Mouse (Mus musculus) CH12.LX (cell line): ENCODE measurements at regions not wholly inside any gene's neighbourhood (a gene's known extent, or its start where the extent isn't known, plus 50 kb on each side); places are given as distances from the start of the nearest gene placed in this dataset.

Experiments
- DNase-seq: peaks from one replicate; pipeline ENCODE4 v3.0.0-alpha.2; 2013; ENCODE audit errors: extremely low read depth
- H3K27ac ChIP-seq: 2 replicates; pipeline ENCODE4 v1.5.1; 2012; ENCODE audit warnings: low read depth, mild to moderate bottlenecking, control low read depth, moderate library complexity; ENCODE audit not compliant: insufficient read depth
- H3K27me3 ChIP-seq: replicated peaks from 2 replicates; pipeline ENCODE3; 2012; ENCODE audit warnings: inconsistent platforms
- H3K36me3 ChIP-seq, 2 experiments: replicated peaks in 1 of 2; 2 replicates each; pipeline versions ENCODE3 to v1.6.1; 2012; ENCODE audit warnings: inconsistent platforms in 1 of 2, low read length in 1 of 2, mild to moderate bottlenecking in 1 of 2, mixed read lengths in 1 of 2, moderate library complexity in 1 of 2; ENCODE audit not compliant: control insufficient read depth in 1 of 2, insufficient read depth in 1 of 2
- H3K4me1 ChIP-seq, 2 experiments: 2 replicates each; pipeline ENCODE4 v1.6.1; 2012; ENCODE audit warnings: inconsistent platforms in 1 of 2, moderate library complexity in 1 of 2; ENCODE audit not compliant: insufficient read depth in 2 of 2, control insufficient read depth in 1 of 2
- H3K4me2 ChIP-seq: 2 replicates; pipeline ENCODE4 v1.6.1; 2012; ENCODE audit warnings: low read depth, mild to moderate bottlenecking, control low read depth; ENCODE audit not compliant: poor library complexity, insufficient read depth, severe bottlenecking
- H3K4me3 ChIP-seq, 3 experiments: fragments of 150-350 bp in 1 of 3; sonication (generic) in 1 of 3; replicated peaks in 1 of 3; 2 replicates each; pipeline versions ENCODE3 to v1.5.1; 2011 to 2012; ENCODE audit warnings: low read depth in 2 of 3, low read length in 2 of 3, mild to moderate bottlenecking in 2 of 3, moderate library complexity in 2 of 3, control low read depth in 1 of 3, improper control_type of control experiment in 1 of 3, inconsistent platforms in 1 of 3, mixed read lengths in 1 of 3; ENCODE audit not compliant: poor library complexity in 1 of 3
- H3K79me2 ChIP-seq: replicated peaks from 2 replicates; pipeline ENCODE4 v1.6.1; 2012; ENCODE audit warnings: mild to moderate bottlenecking, moderate library complexity; ENCODE audit not compliant: control insufficient read depth, poor library complexity, insufficient read depth, severe bottlenecking; ENCODE audit errors: extremely low read depth
- H3K9ac ChIP-seq: 2 replicates; pipeline ENCODE4 v1.6.1; 2012; ENCODE audit warnings: low read depth, mild to moderate bottlenecking, control low read depth, moderate library complexity; ENCODE audit not compliant: insufficient read depth
- H3K9me3 ChIP-seq: replicated peaks from 2 replicates; pipeline ENCODE3; 2012; ENCODE audit warnings: low read length, inconsistent platforms, mixed read lengths
- BHLHE40 ChIP-seq: IDR thresholded peaks from 2 replicates; pipeline ENCODE4 v1.6.1; 2011; ENCODE audit warnings: mild to moderate bottlenecking, low read depth, low read length, improper control_type of control experiment
- CHD1 ChIP-seq: IDR thresholded peaks from 2 replicates; pipeline ENCODE4 v1.6.1; 2012; ENCODE audit warnings: low read depth, low read length, improper control_type of control experiment, inconsistent platforms
- E2F4 ChIP-seq: IDR thresholded peaks from 2 replicates; pipeline ENCODE4 v1.6.1; 2011; ENCODE audit warnings: low read depth, low read length, improper control_type of control experiment; ENCODE audit not compliant: insufficient replicate concordance
- ELF1 ChIP-seq: IDR thresholded peaks from 2 replicates; pipeline ENCODE4 v1.6.1; 2014; ENCODE audit warnings: low read depth, mild to moderate bottlenecking, inconsistent platforms, low read length, improper control_type of control experiment
- ETS1 ChIP-seq: conservative IDR thresholded peaks from 2 replicates; pipeline ENCODE4 v1.6.1; 2012; ENCODE audit warnings: low read depth, mild to moderate bottlenecking, inconsistent platforms, low read length, improper control_type of control experiment, moderate library complexity
- GABPA ChIP-seq: IDR thresholded peaks from 2 replicates; pipeline ENCODE4 v1.6.1; 2012; ENCODE audit warnings: low read depth, low read length, improper control_type of control experiment, inconsistent platforms; ENCODE audit not compliant: insufficient replicate concordance
- HCFC1 ChIP-seq: IDR thresholded peaks from 2 replicates; pipeline ENCODE4 v1.6.1; 2012; ENCODE audit warnings: low read depth, mild to moderate bottlenecking, inconsistent platforms, low read length, improper control_type of control experiment
- IRF4 ChIP-seq: IDR thresholded peaks from 2 replicates; pipeline ENCODE4 v1.6.1; 2014; ENCODE audit warnings: low read depth, mild to moderate bottlenecking, inconsistent platforms, low read length, improper control_type of control experiment
- JUND ChIP-seq: conservative IDR thresholded peaks from 2 replicates; pipeline ENCODE4 v1.6.1; 2011; ENCODE audit warnings: low read depth, low read length, improper control_type of control experiment
- KAT2A ChIP-seq: IDR thresholded peaks from 2 replicates; pipeline ENCODE4 v1.6.1; 2012; ENCODE audit warnings: low read length, improper control_type of control experiment, inconsistent platforms; ENCODE audit not compliant: insufficient replicate concordance
- MAX ChIP-seq: IDR thresholded peaks from 2 replicates; pipeline ENCODE4 v1.6.1; 2011; ENCODE audit warnings: low read length, improper control_type of control experiment
- MAZ ChIP-seq: IDR thresholded peaks from 2 replicates; pipeline ENCODE4 v1.6.1; 2012; ENCODE audit warnings: low read depth, mild to moderate bottlenecking, inconsistent platforms, low read length, improper control_type of control experiment, moderate library complexity
- MEF2A ChIP-seq: IDR thresholded peaks from 2 replicates; pipeline ENCODE4 v1.6.1; 2014; ENCODE audit warnings: low read depth, mild to moderate bottlenecking, inconsistent platforms, low read length, improper control_type of control experiment, borderline replicate concordance
- MXI1 ChIP-seq: IDR thresholded peaks from 2 replicates; pipeline ENCODE4 v1.6.1; 2011; ENCODE audit warnings: mild to moderate bottlenecking, low read depth, low read length, improper control_type of control experiment
- NELFE ChIP-seq: IDR thresholded peaks from 2 replicates; pipeline ENCODE4 v1.6.1; 2011; ENCODE audit warnings: low read depth, low read length, improper control_type of control experiment
- NRF1 ChIP-seq: IDR thresholded peaks from 2 replicates; pipeline ENCODE4 v1.6.1; 2014; ENCODE audit warnings: low read depth, mild to moderate bottlenecking, inconsistent platforms, low read length, improper control_type of control experiment, moderate library complexity
- PAX5 ChIP-seq: IDR thresholded peaks from 2 replicates; pipeline ENCODE4 v1.6.1; 2012; ENCODE audit warnings: low read length, inconsistent platforms, mixed read lengths
- POLR2A ChIP-seq: IDR thresholded peaks from 2 replicates; pipeline ENCODE4 v1.6.1; 2011; ENCODE audit warnings: low read depth, mild to moderate bottlenecking, improper control_type of control experiment, low read length
- POLR2AphosphoS2 ChIP-seq: IDR thresholded peaks from 2 replicates; pipeline ENCODE4 v1.6.1; 2011; ENCODE audit warnings: low read depth, low read length, improper control_type of control experiment
- RAD21 ChIP-seq: IDR thresholded peaks from 2 replicates; pipeline ENCODE4 v1.6.1; 2011; ENCODE audit warnings: low read depth, mild to moderate bottlenecking, low read length, improper control_type of control experiment, moderate library complexity
- RCOR1 ChIP-seq: conservative IDR thresholded peaks from 2 replicates; pipeline ENCODE4 v1.6.1; 2012; ENCODE audit warnings: low read depth, mild to moderate bottlenecking, inconsistent platforms, low read length, improper control_type of control experiment
- TBP ChIP-seq: conservative IDR thresholded peaks from 2 replicates; pipeline ENCODE4 v1.6.1; 2011; ENCODE audit warnings: low read depth, low read length, improper control_type of control experiment
- TCF12 ChIP-seq: IDR thresholded peaks from 2 replicates; pipeline ENCODE4 v1.6.1; 2014; ENCODE audit warnings: low read depth, mild to moderate bottlenecking, inconsistent platforms, low read length, improper control_type of control experiment
- ZC3H11A ChIP-seq: IDR thresholded peaks from 2 replicates; pipeline ENCODE4 v1.6.1; 2012; ENCODE audit warnings: low read depth, mild to moderate bottlenecking, inconsistent platforms, low read length, improper control_type of control experiment
- ZKSCAN1 ChIP-seq: IDR thresholded peaks from 2 replicates; pipeline ENCODE4 v1.6.1; 2012; ENCODE audit warnings: low read depth, inconsistent platforms, low read length, improper control_type of control experiment, borderline replicate concordance
- ZMIZ1 ChIP-seq: IDR thresholded peaks from 2 replicates; pipeline ENCODE4 v1.6.1; 2012; ENCODE audit warnings: low read depth, mild to moderate bottlenecking, inconsistent platforms, low read length, improper control_type of control experiment
- ZNF384 ChIP-seq: IDR thresholded peaks from 2 replicates; pipeline ENCODE4 v1.6.1; 2012; ENCODE audit warnings: low read depth, low read length, improper control_type of control experiment, inconsistent platforms
- dilution Hi-C: fragments of 300-500 bp; cut with MboI; formaldehyde crosslinking; loops from 2 replicates; pipeline ENCODE4 v1.14.3; 2020; ENCODE audit warnings: low sequenced_read_pairs; ENCODE audit not compliant: extremely low pct_unique_long_range_greater_than_20kb, extremely low pct_ligation_motif_present
- in situ Hi-C: fragments of 300-500 bp; cut with MboI; formaldehyde crosslinking; loops from 3 replicates; pipeline ENCODE4 v1.14.3; 2019; ENCODE audit warnings: low sequenced_read_pairs, low pct_ligation_motif_present, low pct_unique_long_range_greater_than_20kb, mixed read lengths

- no peak overlapping the region for H3K4me2 ChIP-seq
These were observed 105.8 kb downstream of the Efnb1 start for GRCm38 (mm10) chrX:99241684-99242118.

GRCm38 (mm10) chrX:99233035-99233434 is 97.1 kb downstream of the Efnb1 start:
- Histone ChIP-seq H3K4me2 (no peak overlapping the region), H3K27ac (no peak overlapping the region), H3K4me3 (no peak overlapping the region), H3K9me3 (no peaks in the 10 kb centered on the region), H3K4me1 (no peaks in the 10 kb centered on the region), H3K79me2 (no peaks in the 10 kb centered on the region), H3K27me3 (no peaks in the 10 kb centered on the region), H3K9ac (no peak overlapping the region), H3K36me3 (no peaks in the 10 kb centered on the region)
- in situ Hi-C loops = no loop called here
- TF ChIP-seq RCOR1 = no peak
- no peak for TF ChIP-seq RAD21
- TF ChIP-seq NRF1 = no peak
- no peak for TF ChIP-seq PAX5
- TF ChIP-seq ELF1 = no peak
- no peak for TF ChIP-seq NELFE
- no peak for TF ChIP-seq IRF4
- TF ChIP-seq HCFC1 = no peak
- TF ChIP-seq MAZ = no peak
- no peak for TF ChIP-seq ZC3H11A
- TF ChIP-seq MAX = no peak
- no peak for TF ChIP-seq POLR2A
- no peak for TF ChIP-seq GABPA
- no peak for TF ChIP-seq CHD1
- no peak for TF ChIP-seq BHLHE40
- no peak for TF ChIP-seq JUND
- no peak for TF ChIP-seq TBP
- TF ChIP-seq TCF12 = no peak
- DNase-seq = no peak
- dilution Hi-C loops = no loop called here

More at GRCm38 (mm10) chrX:99241684-99242118, 105.8 kb downstream of the Efnb1 start:
- Histone ChIP-seq H3K79me2 (no peaks in the 10 kb centered on the region), H3K4me3 (no peak overlapping the region), H3K4me1 (no peaks in the 10 kb centered on the region), H3K36me3 (no peaks in the 10 kb centered on the region), H3K9me3 (no peaks in the 10 kb centered on the region), H3K27me3 (no peaks in the 10 kb centered on the region), H3K27ac (no peak overlapping the region), H3K9ac (no peak overlapping the region)
- in situ Hi-C loops (no loop called here), dilution Hi-C loops (no loop called here)
- no peak for DNase-seq
- TF ChIP-seq HCFC1 (no peak), TCF12 (no peak), ZKSCAN1 (no peak), KAT2A (no peak), POLR2A (no peak), MEF2A (no peak), GABPA (no peak), E2F4 (no peak), ELF1 (no peak), ETS1 (no peak), ZNF384 (no peak), POLR2AphosphoS2 (no peak), MXI1 (no peak), PAX5 (no peak), RCOR1 (no peak), NRF1 (no peak), ZC3H11A (no peak), ZMIZ1 (no peak)
